Mouse (Mus musculus) testis, adult 2 months (tissue): ENCODE data around the gene Ier2. TPM values are rescaled to one million over a fixed set of nuclear protein-coding genes. Genes with fewer than 3 reads are reported as not detected.

Experiments used
- H3K27ac ChIP-seq: fragments of 200-500 bp; 2 replicates; pipeline ENCODE4 v1.5.1; 2012; ENCODE audit warnings: low read depth, low read length; ENCODE audit not compliant: control insufficient read depth, insufficient read depth
- H3K27me3 ChIP-seq: fragments of 200-500 bp; 2 replicates; pipeline ENCODE4 v1.6.1; 2012; ENCODE audit warnings: mild to moderate bottlenecking, low read length, moderate library complexity; ENCODE audit not compliant: control insufficient read depth, insufficient read depth
- H3K36me3 ChIP-seq: fragments of 200-500 bp; 2 replicates; pipeline ENCODE4 v1.6.1; 2012; ENCODE audit warnings: mild to moderate bottlenecking, low read length; ENCODE audit not compliant: control insufficient read depth, insufficient read depth
- H3K4me1 ChIP-seq: fragments of 200-500 bp; 2 replicates; pipeline ENCODE4 v1.6.1; 2012; ENCODE audit warnings: low read length; ENCODE audit not compliant: control insufficient read depth, insufficient read depth
- H3K4me3 ChIP-seq: fragments of 200-500 bp; 2 replicates; pipeline ENCODE4 v1.5.1; 2012; ENCODE audit warnings: low read depth, mild to moderate bottlenecking, low read length, moderate library complexity, mixed read lengths; ENCODE audit not compliant: control insufficient read depth
- CTCF ChIP-seq: fragments of 200-500 bp; IDR thresholded peaks from 2 replicates; pipeline ENCODE4 v1.5.1; 2012; ENCODE audit warnings: low read depth, mild to moderate bottlenecking, inconsistent platforms, low read length, moderate library complexity; ENCODE audit not compliant: control insufficient read depth, insufficient read depth, insufficient replicate concordance
- POLR2A ChIP-seq: fragments of 200-500 bp; IDR thresholded peaks from 2 replicates; pipeline ENCODE4 v1.6.1; 2012; ENCODE audit warnings: low read depth, mild to moderate bottlenecking, inconsistent platforms, low read length, moderate library complexity; ENCODE audit not compliant: control insufficient read depth
- polyA plus RNA-seq: library from polyadenylated mRNA; depleted of rRNA; stranded (reverse); fragments of >200 nt; gene quantifications from 2 replicates; pipeline ENCODE4 v1.2.3, GENCODE M21; 2012

Ier2 gene
- polyA plus RNA-seq, 1 experiment: 2.3 TPM

- Histone ChIP-seq H3K36me3 (no peaks in the 10 kb centered on the region), H3K27ac (no peak overlapping the region), H3K4me1 (peaks cover 12% of the 10 kb centered on the region), H3K4me3 (no peak overlapping the region), H3K27me3 (no peaks in the 10 kb centered on the region)
- TF ChIP-seq CTCF: no peak
- no peak for TF ChIP-seq POLR2A
Measured at GRCm38 (mm10) chr8:84668081-84668480, 5.4 kb upstream of the Ier2 start.

DNA sequence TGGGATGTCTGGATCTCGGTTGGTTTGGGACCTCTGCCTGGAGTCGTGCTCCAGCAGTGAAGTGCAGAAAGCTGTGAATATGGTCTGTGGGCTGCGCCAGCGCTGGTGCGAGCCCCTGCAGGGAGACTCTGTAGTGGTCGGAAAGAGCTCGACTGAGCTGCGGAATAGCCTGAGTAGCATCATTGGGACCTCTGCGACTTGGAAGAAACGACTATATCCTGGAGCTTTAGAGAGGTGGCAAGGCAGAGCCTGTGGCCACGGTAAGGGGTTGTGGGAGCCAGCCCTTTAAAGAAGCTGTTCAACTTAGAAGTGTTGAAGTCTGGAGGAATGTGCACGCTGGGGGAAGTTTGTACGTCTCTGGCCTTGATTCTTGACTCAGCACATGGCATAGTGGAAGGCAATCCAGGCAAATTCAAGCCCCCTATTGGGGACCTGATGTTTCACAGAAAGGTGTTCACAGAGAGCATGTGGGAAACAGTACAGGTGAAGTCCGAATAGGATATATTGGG, 2.8 kb upstream of the Ier2 start:
- Histone ChIP-seq H3K27ac (peak overlapping the region; percentile 75), H3K27me3 (peaks cover 3% of the 10 kb centered on the region; the same call in 1 of the 2 replicates), H3K4me3 (peak overlapping the region; percentile 93), H3K36me3 (no peaks in the 10 kb centered on the region), H3K4me1 (peaks cover 28% of the 10 kb centered on the region)
- TF ChIP-seq POLR2A (no peak), CTCF (no peak)

DNA sequence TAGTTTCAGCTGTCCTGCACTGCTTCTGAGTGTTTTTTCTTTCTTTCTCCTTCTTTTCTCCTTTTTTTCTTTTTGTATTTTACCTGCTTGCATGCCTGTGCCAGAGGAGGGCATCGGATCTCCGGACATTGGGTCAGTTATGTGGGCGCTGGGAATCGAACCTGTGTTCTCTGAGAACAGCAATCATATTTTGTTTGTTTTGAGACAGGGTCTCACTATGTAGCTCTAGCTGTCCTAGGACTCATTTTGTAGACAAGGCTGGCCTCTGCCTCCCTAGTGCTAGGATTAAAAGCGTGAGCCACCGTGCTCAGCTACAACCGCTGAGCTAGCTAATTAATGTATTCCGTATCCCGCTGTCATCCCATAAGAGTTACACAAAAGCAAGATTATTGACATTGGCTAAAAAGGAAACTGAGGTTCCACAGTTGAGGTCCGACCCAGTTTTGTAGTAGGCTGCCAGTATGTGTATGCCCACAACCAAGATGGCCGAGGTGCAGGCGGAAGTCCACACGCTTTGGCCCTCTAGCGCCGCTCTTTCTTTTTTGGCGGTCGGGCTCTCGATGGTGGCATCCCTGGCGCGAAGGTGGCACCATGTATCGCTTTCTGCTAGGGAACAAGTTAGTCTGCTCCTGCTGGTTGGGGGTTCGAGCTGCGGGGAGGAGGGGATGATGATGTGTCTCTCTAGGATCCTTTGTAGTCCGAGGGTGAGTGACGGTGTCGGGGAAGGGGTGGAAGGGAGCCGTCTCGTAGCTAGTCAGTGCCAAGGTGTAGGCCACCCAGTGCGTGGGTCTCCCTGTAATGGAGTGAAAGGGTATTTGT, 2.1 kb upstream of the Ier2 start:
- Histone ChIP-seq H3K4me3 (peak overlapping the region; percentile 93), H3K27me3 (peaks cover 3% of the 10 kb centered on the region; the same call in 1 of the 2 replicates), H3K4me1 (peaks cover 31% of the 10 kb centered on the region), H3K27ac (peak overlapping the region; percentile 75), H3K36me3 (no peaks in the 10 kb centered on the region)
- TF ChIP-seq POLR2A (peak; percentile 37; the same call in 1 of the 2 replicates), CTCF (peak; percentile 3; the same call in 1 of the 2 replicates)

DNA sequence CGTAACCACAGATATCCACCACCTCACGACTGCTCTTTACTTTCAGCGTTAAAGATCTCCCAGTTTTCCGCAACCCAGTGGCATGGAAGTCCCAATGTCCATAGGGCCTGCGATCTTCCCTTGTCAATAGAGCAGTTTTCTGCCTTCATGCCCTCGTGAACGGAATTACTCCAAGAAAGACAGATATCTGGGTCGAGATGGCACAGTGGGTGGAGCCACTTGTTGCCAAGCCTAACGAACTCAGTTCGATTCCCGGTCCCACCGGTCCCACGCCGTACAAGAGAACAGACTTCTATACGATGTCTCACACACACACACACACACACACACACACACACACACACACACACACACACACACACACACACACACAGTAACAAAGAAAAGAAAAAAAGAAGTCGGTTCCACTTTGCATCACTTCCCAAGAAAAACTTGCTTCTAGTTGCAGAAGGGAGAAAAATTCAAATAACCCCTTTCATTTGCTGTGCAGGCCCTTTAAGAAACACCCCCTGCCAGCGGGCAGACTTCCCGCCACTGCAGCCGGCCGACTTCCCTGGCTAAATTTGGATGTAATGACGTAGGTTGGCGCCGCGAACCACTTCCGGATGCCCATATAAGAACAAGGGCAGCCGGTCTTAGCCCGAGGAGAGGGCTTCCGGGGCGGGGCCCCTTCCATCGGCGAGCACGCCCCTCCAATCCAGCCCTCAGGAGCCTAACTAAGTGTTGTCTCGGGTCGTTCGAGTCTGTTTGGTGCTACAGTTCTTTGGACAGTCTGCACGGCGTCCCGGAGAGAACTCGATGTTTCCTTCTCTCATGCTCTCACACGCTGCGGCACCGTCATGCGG, 1.1 kb upstream of the Ier2 start:
- Histone ChIP-seq H3K4me3 (peak overlapping the region; percentile 93), H3K27ac (peak overlapping the region; percentile 88), H3K4me1 (peaks cover 33% of the 10 kb centered on the region), H3K27me3 (peaks cover 3% of the 10 kb centered on the region; the same call in 1 of the 2 replicates), H3K36me3 (no peaks in the 10 kb centered on the region)
- TF ChIP-seq CTCF (no peak), POLR2A (peak; percentile 79; the same call in 1 of the 2 replicates)

DNA sequence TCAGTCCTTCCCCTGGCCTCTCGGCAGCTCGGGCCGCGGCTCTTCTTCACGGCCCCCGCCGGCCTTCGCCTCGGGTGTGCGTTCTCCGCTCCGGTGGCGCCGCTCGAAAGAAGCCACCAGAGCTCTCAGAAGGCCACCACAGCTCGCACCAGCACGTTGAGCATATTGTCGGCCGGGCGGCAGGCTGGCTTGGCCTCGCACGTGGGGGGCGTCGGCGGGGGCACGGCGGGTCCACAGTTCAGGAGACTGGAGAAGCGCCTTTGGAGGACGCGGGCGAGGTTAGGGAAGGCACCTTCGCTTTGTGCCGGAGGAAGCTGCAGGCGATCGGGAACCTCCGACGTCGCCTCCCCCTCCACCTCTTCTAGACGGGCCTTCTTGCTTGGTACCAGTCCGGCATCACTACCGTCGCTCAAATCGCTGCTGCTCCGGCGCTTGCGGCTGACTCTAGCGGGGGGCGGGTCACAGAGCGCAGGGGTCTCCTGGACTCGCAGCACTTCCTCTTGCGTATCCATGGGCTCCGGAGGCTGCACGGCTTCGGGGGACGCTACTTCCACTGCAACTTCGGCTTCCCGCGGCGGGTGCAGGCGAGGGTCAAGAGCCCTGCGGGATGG, 586 bp downstream of the Ier2 start:
- TF ChIP-seq POLR2A: no peak
- TF ChIP-seq CTCF: no peak
- H3K27me3 ChIP-seq: peaks cover 3% of the 10 kb centered on the region; the same call in 1 of the 2 replicates
- no peaks in the 10 kb centered on the region for H3K36me3 ChIP-seq
- H3K27ac ChIP-seq: peak overlapping the region; percentile 88
- peak overlapping the region; percentile 94 for H3K4me3 ChIP-seq
- peaks cover 33% of the 10 kb centered on the region for H3K4me1 ChIP-seq

GRCm38 (mm10) chr8:84661458-84661871, 1.2 kb downstream of the Ier2 start:
- Histone ChIP-seq H3K27ac (peak overlapping the region; percentile 88), H3K4me3 (peak overlapping the region; percentile 94), H3K4me1 (peaks cover 38% of the 10 kb centered on the region), H3K27me3 (peaks cover 3% of the 10 kb centered on the region; the same call in 1 of the 2 replicates), H3K36me3 (no peaks in the 10 kb centered on the region)
- TF ChIP-seq CTCF: no peak
- TF ChIP-seq POLR2A: peak; percentile 27; the same call in 1 of the 2 replicates
